Mouse (Mus musculus) hindbrain, embryonic 14.5 days (tissue): ENCODE measurements around the gene Nop58. TPM values are rescaled to one million over a fixed set of nuclear protein-coding genes. Genes with fewer than 3 reads are reported as not detected.

Source experiments
- ATAC-seq: fragments of 200-750 bp; cut with Nextera tagmentation; 2 replicates; pipeline ENCODE4 v1.8.0; 2017; ENCODE audit warnings: moderate number of reproducible peaks, mild to moderate bottlenecking, moderate TSS enrichment, moderate library complexity; ENCODE audit not compliant: low FRiP score
- DNase-seq: peaks from one replicate; pipeline ENCODE4 v3.0.0-alpha.2; 2015; ENCODE audit warnings: low spot score
- H3K27ac ChIP-seq: fragments of 300-500 bp; sonication (generic); 2 replicates; pipeline ENCODE4 v1.5.1; 2014; ENCODE audit warnings: mild to moderate bottlenecking, moderate library complexity
- H3K27me3 ChIP-seq: fragments of 300-500 bp; sonication (generic); 2 replicates; pipeline ENCODE4 v1.6.1; 2014; ENCODE audit warnings: mild to moderate bottlenecking, low read length, mixed read lengths; ENCODE audit not compliant: control insufficient read depth, insufficient read depth
- H3K36me3 ChIP-seq: fragments of 300-500 bp; sonication (generic); replicated peaks from 2 replicates; pipeline ENCODE4 v1.6.1; 2014; ENCODE audit not compliant: control insufficient read depth, insufficient read depth
- H3K4me1 ChIP-seq: fragments of 300-500 bp; sonication (generic); replicated peaks from 2 replicates; pipeline ENCODE4 v1.6.1; 2014; ENCODE audit warnings: antibody characterized with exemption, low read length, mixed read lengths; ENCODE audit not compliant: control insufficient read depth, insufficient read depth
- H3K4me2 ChIP-seq: fragments of 300-500 bp; sonication (generic); replicated peaks from 2 replicates; pipeline ENCODE4 v1.6.1; 2014; ENCODE audit warnings: mild to moderate bottlenecking, moderate library complexity
- H3K4me3 ChIP-seq: fragments of 300-500 bp; sonication (generic); replicated peaks from 2 replicates; pipeline ENCODE4 v1.5.1; 2014; ENCODE audit warnings: mild to moderate bottlenecking, low read length
- H3K9ac ChIP-seq: fragments of 300-500 bp; sonication (generic); 2 replicates; pipeline ENCODE4 v1.6.1; 2014
- H3K9me3 ChIP-seq: fragments of 300-500 bp; sonication (generic); 2 replicates; pipeline ENCODE4 v1.6.1; 2016; ENCODE audit warnings: low read length; ENCODE audit not compliant: control insufficient read depth
- WGBS: fragments of 180-500 bp; shearing (Covaris S2); extraction: QIAGEN DNeasy Blood & Tissue Kit; methylation state at CpG from one replicate; pipeline ENCODE4 v1.1.7; 2014; 5-methylcytosine and 5-hydroxymethylcytosine counted together
- polyA plus RNA-seq: library from polyadenylated mRNA; unstranded; fragments of >200 nt; fragmentation: Nextera tagmentation; extraction: Ambion mirVana; gene quantifications from 2 replicates; pipeline ENCODE4 v1.2.1, GENCODE M21; 2014

Gene Nop58
- polyA plus RNA-seq, 1 experiment from 2014 or later, result 127 TPM

DNA sequence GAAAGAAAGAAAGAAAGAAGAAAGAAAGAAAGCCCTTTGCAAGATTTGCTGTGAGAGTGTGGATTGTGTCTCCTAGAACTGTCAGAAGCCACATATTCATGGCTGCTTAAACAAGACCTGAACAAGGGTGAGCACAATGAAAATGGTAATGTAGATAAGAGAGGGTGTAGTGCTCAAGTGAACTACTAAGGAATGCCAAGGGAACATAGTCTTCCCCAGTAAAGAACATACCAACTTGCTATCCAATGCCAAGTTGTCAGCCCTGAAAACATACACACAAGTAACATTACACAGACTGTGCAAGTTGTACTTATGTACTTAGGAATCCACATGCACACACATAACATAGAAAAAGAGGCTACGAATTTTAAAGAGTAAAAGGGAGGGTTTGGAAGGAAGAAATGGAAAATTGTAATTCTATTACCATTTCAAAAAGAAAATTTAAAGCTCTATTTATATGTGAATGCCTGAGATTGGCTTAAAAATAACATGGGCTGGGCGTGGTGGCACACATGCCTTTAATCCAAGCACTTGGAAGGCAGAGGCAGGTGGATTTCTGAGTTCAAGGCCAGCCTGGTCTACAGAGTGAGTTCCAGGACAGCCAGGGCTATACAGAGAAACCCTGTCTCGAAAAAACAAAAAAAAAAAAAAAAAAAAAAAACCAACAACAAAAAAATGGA, 21.2 kb upstream of the Nop58 start:
- Histone ChIP-seq H3K27ac (no peak overlapping the region), H3K9me3 (no peaks in the 10 kb centered on the region), H3K4me3 (no peak overlapping the region), H3K4me2 (no peak overlapping the region), H3K4me1 (peaks cover 4% of the 10 kb centered on the region; the same call in 1 of the 2 replicates), H3K27me3 (no peaks in the 10 kb centered on the region), H3K36me3 (0 out of 2 replicates have a peak, but pooled peaks cover 2% of the 10 kb centered on the region), H3K9ac (no peak overlapping the region)
- WGBS, result 93% methylated on average over 2 of the region's 3 CpGs
- DNase-seq (no peak), ATAC-seq (no peak)

DNA sequence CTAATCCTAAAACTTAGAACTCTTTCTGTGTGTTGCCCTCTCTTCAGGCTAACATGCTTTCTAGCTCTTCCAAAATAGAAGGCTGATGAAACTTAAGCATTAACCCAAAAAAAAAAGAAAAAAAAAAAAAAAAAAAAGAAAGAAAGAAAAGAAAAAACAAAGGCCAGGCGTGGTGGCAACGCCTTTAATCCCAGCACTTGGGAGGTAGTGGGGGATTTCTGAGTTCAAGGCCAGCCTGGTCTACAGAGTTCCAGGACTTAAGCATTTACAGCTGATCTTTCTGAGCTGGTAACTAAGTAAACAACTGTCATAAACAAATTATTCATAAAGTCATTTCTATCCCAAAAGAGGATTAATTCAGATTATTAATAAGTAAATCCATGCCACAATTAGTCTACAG, 15.9 kb upstream of the Nop58 start:
- DNase-seq (no peak), ATAC-seq (no peak)
- H3K36me3 ChIP-seq, result no peaks in the 10 kb centered on the region
- peak overlapping the region; percentile 87; the same call in 1 of the 2 replicates for H3K4me2 ChIP-seq
- H3K9ac ChIP-seq, result no peak overlapping the region
- no peak overlapping the region for H3K27ac ChIP-seq
- no peak overlapping the region for H3K4me3 ChIP-seq
- no peaks in the 10 kb centered on the region for H3K27me3 ChIP-seq
- 87% methylated on average over 2 of the region's 2 CpGs for WGBS
- H3K9me3 ChIP-seq, result no peaks in the 10 kb centered on the region
- peaks cover 21% of the 10 kb centered on the region for H3K4me1 ChIP-seq

DNA sequence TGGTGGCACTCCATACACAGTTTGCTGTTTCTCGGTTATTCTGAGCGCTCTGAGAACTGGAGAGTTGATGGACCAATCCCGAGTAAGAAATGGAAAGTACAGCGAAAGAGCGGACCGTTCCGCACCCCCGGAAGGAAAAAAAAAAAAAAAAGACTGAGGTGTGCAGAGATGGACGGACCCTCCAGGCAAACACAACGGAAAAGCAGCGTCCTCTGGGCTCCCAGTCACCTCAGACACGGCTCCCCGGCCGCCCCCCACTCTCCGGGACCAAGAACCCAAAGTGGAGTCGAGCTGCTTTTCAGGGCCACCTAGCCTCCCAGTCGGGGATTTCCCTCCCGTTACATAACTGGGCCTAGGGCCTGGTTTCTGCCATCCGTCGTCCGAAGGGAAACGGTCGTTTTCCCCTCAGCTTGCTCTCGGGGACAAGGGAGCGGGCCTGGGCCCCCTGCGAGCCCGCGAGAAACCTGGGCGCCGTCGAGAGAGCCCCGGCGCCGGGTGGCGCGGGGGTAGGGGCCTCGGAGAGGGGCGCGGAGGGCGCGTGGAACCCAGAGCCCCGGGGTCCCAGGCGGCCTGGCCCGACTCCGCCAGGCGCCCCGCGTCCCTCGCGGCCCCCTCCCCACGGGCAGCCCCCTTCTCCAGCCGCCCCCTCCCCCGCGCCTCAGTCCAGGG, 14.7 kb upstream of the Nop58 start:
- no peaks in the 10 kb centered on the region for H3K27me3 ChIP-seq
- H3K9ac ChIP-seq, result peak overlapping the region; percentile 97
- H3K36me3 ChIP-seq, result no peaks in the 10 kb centered on the region
- under 1% methylated on average over 41 of the region's 54 CpGs for WGBS
- DNase-seq, result no peak
- peak; percentile 82; the same call in 1 of the 2 replicates for ATAC-seq
- H3K9me3 ChIP-seq, result no peaks in the 10 kb centered on the region
- H3K4me1 ChIP-seq, result peaks cover 21% of the 10 kb centered on the region
- peak overlapping the region; percentile 87 for H3K4me2 ChIP-seq
- H3K27ac ChIP-seq, result peak overlapping the region; percentile 94
- peak overlapping the region; percentile 98 for H3K4me3 ChIP-seq

DNA sequence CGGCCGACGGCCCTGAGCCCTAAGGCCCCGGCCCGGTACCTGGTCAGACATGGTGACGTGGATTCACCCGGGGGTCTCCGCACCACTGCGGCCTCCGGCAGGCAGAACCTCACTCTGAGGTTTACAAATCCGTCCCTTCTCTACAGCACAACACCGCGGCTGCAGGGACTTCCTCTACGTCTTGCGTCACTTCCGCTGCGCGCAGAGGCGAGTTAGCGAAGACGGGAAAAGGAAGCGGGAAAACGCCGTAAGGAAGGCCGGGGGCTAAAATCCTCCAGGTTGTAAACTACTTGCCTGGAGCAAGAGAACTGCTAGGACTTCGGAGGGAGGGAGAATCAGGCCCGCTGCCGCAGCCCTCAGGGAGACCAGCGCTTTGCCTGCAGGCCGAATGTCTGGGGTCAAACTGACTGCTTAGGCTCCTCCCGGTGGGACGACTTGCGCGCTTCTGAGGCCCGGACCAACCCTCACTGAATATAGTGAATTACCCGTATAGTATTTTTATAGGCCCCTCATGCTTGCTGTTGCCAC, 14.1 kb upstream of the Nop58 start, which contains the start of gene Sumo1:
Gene Sumo1, minus strand, starts transcription at position 194 of the 528 bp plus-strand sequence.
- Histone ChIP-seq H3K36me3 (no peaks in the 10 kb centered on the region), H3K27me3 (no peaks in the 10 kb centered on the region), H3K4me1 (peaks cover 21% of the 10 kb centered on the region), H3K27ac (peak within 1 kb of the TSS; percentile 94), H3K9me3 (no peaks in the 10 kb centered on the region), H3K4me3 (peak within 1 kb of the TSS; percentile 98), H3K9ac (peak within 1 kb of the TSS; percentile 97), H3K4me2 (peak within 1 kb of the TSS; percentile 87)
- peak; percentile 95 for DNase-seq
- WGBS, result under 1% methylated on average over 36 of the region's 36 CpGs
- peak; percentile 97 for ATAC-seq

DNA sequence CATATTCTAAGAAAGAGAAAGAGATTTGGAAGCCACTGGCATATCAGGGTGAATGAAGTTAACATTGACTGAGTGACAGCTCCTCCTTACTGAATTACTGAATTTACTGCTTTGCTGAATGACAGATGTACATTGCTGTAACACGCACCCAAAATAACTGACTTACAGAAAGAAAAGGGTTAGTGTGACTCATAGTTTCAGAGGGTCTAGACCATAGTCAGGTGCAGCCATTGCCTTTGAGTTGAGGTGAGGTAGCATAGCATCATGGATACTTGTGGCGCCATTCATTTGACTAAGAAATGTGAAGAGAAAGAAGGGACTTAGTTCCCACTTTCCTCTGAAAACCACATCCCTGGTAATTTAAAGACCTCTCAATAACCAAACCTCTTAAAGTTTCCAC, 11.1 kb upstream of the Nop58 start:
- ATAC-seq (no peak), DNase-seq (no peak)
- Histone ChIP-seq H3K27ac (no peak overlapping the region), H3K4me3 (no peak overlapping the region), H3K4me1 (peaks cover 17% of the 10 kb centered on the region), H3K27me3 (no peaks in the 10 kb centered on the region), H3K36me3 (no peaks in the 10 kb centered on the region), H3K9me3 (no peaks in the 10 kb centered on the region), H3K9ac (no peak overlapping the region), H3K4me2 (no peak overlapping the region)
- WGBS, result 100% methylated on average over 2 of the region's 2 CpGs

DNA sequence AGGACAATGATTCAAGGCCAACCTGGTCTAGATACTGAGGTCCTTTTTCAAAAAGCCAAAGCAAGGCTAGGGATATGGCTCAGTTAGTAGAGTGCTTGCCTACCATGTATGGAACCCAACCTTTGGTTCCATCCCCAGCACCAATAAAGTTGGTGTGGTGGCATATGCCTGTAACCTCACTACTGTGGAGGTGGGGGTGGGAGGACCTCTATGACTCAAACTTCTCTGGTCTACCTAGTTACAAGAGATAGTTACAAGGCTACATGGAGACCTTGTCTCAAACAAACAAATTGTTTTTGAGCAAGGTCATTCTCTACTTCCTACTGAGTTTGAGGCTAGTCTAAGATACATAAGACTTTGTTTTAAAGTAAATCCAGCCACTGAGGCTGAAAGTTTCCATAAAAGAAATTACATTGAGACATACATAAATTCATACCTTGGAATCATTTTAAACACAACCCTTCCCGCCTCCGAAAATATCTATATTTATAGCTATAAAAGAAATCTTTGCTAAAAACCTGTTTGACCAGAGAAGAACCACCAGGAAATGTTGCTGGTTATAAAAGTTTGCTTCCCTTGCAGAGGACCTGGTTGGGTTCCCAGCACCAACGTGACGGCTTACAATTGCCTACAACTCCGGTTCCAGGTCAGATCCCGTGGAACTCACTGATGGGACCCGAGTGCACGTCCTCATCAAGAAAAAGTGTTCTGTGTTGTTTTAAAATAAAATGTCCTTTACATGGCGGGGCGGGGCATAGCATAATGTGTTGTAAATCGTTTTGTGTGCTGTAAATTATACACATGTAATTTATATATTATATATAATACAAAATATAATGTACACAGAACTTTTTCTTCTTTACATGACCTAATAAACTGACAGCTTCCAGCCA, 599 bp upstream of the Nop58 start:
- DNase-seq (no peak), ATAC-seq (peak; percentile 56; the same call in 1 of the 2 replicates)
- 11% methylated on average over 11 of the region's 11 CpGs for WGBS
- Histone ChIP-seq H3K27ac (no peak overlapping the region), H3K27me3 (0 out of 2 replicates have a peak, but pooled peaks cover 4% of the 10 kb centered on the region), H3K9me3 (no peaks in the 10 kb centered on the region), H3K4me3 (peak overlapping the region; percentile 74), H3K4me1 (peaks cover 15% of the 10 kb centered on the region), H3K4me2 (peak overlapping the region; percentile 70), H3K36me3 (no peaks in the 10 kb centered on the region), H3K9ac (peak overlapping the region; percentile 49; the same call in 1 of the 2 replicates)

DNA sequence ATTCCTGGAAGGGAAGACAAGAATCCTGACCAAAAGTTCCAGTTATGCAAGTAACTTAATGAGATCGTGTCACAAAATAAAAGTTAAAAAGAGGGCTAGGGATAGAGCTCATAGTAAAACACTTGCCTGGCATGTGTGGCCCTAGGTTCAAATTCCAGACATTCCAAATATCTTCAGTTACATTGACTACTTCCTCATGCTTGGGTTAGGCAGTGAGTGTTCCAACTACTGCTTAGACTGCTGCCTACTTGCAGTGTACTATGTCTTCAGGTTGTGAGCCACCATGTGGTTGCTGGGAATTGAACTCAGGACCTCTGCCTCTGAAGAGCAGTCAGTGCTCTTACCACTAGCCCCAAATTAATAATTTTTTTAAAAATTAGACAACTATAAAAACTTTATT, 2.7 kb downstream of the Nop58 start:
- no peaks in the 10 kb centered on the region for H3K9me3 ChIP-seq
- 77% methylated on average over 1 of the region's 1 CpGs for WGBS
- H3K27me3 ChIP-seq, result 0 out of 2 replicates have a peak, but pooled peaks cover 4% of the 10 kb centered on the region
- DNase-seq, result no peak
- H3K4me3 ChIP-seq, result no peak overlapping the region
- ATAC-seq, result no peak
- peaks cover 15% of the 10 kb centered on the region for H3K4me1 ChIP-seq
- H3K36me3 ChIP-seq, result peaks cover 12% of the 10 kb centered on the region
- H3K27ac ChIP-seq, result no peak overlapping the region
- H3K9ac ChIP-seq, result no peak overlapping the region
- H3K4me2 ChIP-seq, result no peak overlapping the region

DNA sequence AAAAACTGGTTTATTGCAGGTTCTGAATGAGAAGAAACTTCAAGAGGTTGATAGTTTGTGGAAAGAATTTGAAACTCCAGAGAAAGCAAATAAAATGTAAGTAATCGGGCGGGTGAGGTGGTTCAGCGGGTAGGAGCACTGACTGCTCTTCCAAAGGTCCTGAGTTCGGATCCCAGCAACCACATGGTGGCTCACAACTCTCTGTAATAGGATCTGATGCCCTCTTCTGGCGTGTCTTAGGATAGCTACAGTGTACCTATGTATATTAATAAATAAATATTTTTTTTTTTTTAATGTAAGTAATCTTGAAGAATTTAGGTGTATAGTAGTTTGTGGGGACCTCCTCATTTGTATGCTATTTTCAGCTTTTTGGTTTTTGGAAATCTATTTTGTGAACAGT, 5.7 kb downstream of the Nop58 start:
- DNase-seq (no peak), ATAC-seq (no peak)
- Histone ChIP-seq H3K4me1 (peaks cover 14% of the 10 kb centered on the region), H3K27ac (no peak overlapping the region), H3K9me3 (no peaks in the 10 kb centered on the region), H3K27me3 (no peaks in the 10 kb centered on the region), H3K9ac (no peak overlapping the region), H3K4me3 (no peak overlapping the region), H3K36me3 (peaks cover 38% of the 10 kb centered on the region), H3K4me2 (no peak overlapping the region)
- 91% methylated on average over 5 of the region's 5 CpGs for WGBS
